Mouse (Mus musculus) myocyte (in vitro differentiated cells): ENCODE measurements around the gene Rptor.

Experiments
- CEBPB ChIP-seq: IDR thresholded peaks from 2 replicates; pipeline ENCODE4 v1.6.1; 2011; ENCODE audit warnings: mild to moderate bottlenecking, moderate library complexity; ENCODE audit not compliant: poor library complexity, insufficient read depth, severe bottlenecking
- E2F4 ChIP-seq: IDR thresholded peaks from one replicate; pipeline ENCODE4 v1.6.1; 2011; ENCODE audit warnings: mild to moderate bottlenecking, control low read depth, moderate library complexity; ENCODE audit not compliant: insufficient read depth
- MAX ChIP-seq: IDR thresholded peaks from one replicate; pipeline ENCODE4 v1.6.1; 2011; ENCODE audit warnings: low read depth, mild to moderate bottlenecking, control low read depth
- MYOD1 ChIP-seq, 3 experiments: IDR thresholded peaks; one replicate each; pipeline ENCODE4 v1.6.1; 2011; ENCODE audit warnings: control low read depth in 2 of 3, low read depth in 2 of 3, mild to moderate bottlenecking in 2 of 3, moderate library complexity in 1 of 3; ENCODE audit not compliant: insufficient read length in 2 of 3, control insufficient read depth in 1 of 3
- MYOG ChIP-seq, 3 experiments: IDR thresholded peaks; one replicate each; pipeline ENCODE4 v1.6.1; 2011; ENCODE audit warnings: control low read depth in 2 of 3, low read depth in 2 of 3, mild to moderate bottlenecking in 2 of 3; ENCODE audit not compliant: insufficient read length in 2 of 3, control insufficient read depth in 1 of 3, insufficient read depth in 1 of 3
- POLR2A ChIP-seq: IDR thresholded peaks from one replicate; pipeline ENCODE4 v1.6.1; 2011; ENCODE audit warnings: low read depth, mild to moderate bottlenecking, control low read depth, moderate library complexity; ENCODE audit not compliant: insufficient read length
- POLR2AphosphoS2 ChIP-seq: IDR thresholded peaks from one replicate; pipeline ENCODE4 v1.6.1; 2011; ENCODE audit warnings: low read depth, control low read depth; ENCODE audit not compliant: insufficient read length
- SRF ChIP-seq: IDR thresholded peaks from one replicate; pipeline ENCODE4 v1.6.1; 2011; ENCODE audit warnings: low read depth; ENCODE audit not compliant: control insufficient read depth, insufficient read length
- TCF12 ChIP-seq: IDR thresholded peaks from one replicate; pipeline ENCODE4 v1.6.1; 2011; ENCODE audit warnings: mild to moderate bottlenecking, control low read depth; ENCODE audit not compliant: poor library complexity, insufficient read depth, severe bottlenecking
- TCF3 ChIP-seq: IDR thresholded peaks from one replicate; pipeline ENCODE4 v1.6.1; 2011; ENCODE audit warnings: low read depth, control low read depth; ENCODE audit not compliant: insufficient read length
- USF1 ChIP-seq: IDR thresholded peaks from one replicate; pipeline ENCODE4 v1.6.1; 2011; ENCODE audit warnings: low read depth, mild to moderate bottlenecking, control low read depth, moderate library complexity

GRCm38 (mm10) chr11:119589242-119589641, 13.5 kb upstream of the Rptor start:
- TF ChIP-seq MAX (no peak), POLR2A (no peak), TCF12 (no peak), SRF (no peak), POLR2AphosphoS2 (no peak), MYOD1 (IDR thresholded peaks at IDR 0.05; ENCODE audit: control insufficient read depth in 1 of 3, insufficient read length in 2 of 3, low read depth in 2 of 3) (no peak), USF1 (no peak), E2F4 (no peak), CEBPB (no peak), TCF3 (no peak), MYOG (IDR thresholded peaks at IDR 0.05; ENCODE audit: control insufficient read depth in 1 of 3, insufficient read depth in 1 of 3, insufficient read length in 2 of 3, low read depth in 2 of 3) (peak in 1 of 3 experiments; percentile 40)
